Mouse (Mus musculus) thymus, postnatal 4 days (tissue): ENCODE results near the gene Inpp5f.
"Not testable (repeated sequence)": the region's sequence is repeated elsewhere in the genome, so short reads cannot be mapped to it uniquely, and the experiment has no call there.

ENCODE experiments used
- DNase-seq: peaks from one replicate; pipeline ENCODE4 v3.0.0; 2021

Inpp5f gene

DNA sequence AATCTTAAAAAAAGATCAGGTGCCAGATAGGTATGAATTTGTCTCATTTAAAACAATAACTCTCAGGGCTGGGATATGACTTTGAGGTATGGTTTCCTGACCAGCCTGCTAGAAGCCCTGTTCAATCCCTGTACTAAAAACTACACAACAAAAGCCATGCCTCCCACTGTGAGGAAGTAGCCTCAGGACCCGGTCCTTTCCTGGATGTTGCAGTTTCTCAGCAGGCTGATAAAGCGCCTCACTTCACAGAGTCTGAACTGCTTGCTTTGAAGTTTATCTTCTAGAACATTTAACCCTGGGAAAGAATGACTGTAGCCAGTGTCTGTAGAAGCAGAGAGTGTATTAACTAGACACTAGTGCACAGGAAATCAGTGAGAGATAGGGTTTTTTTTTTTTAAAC, 57.7 kb downstream of the Inpp5f start:
- no peak for DNase-seq

DNA sequence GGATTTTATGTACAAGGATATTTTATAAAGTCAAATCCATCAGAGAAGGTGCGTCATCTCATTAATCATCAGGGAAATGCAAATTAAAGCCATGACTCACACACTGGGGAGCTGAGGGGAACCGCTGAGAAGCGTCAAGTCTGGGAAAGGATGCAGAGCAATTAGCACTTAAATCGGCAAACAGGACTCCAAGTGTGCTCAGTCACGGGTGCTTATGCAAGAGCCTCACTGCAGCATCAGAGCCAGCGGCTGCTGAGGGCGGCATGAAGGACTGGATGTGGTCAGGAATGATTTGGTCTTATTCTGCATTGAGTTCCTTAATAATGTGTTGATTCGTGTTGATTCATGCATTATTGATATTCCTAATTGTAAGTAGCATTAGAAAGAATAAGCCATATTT, 60.8 kb downstream of the Inpp5f start:
- DNase-seq, result no peak

DNA sequence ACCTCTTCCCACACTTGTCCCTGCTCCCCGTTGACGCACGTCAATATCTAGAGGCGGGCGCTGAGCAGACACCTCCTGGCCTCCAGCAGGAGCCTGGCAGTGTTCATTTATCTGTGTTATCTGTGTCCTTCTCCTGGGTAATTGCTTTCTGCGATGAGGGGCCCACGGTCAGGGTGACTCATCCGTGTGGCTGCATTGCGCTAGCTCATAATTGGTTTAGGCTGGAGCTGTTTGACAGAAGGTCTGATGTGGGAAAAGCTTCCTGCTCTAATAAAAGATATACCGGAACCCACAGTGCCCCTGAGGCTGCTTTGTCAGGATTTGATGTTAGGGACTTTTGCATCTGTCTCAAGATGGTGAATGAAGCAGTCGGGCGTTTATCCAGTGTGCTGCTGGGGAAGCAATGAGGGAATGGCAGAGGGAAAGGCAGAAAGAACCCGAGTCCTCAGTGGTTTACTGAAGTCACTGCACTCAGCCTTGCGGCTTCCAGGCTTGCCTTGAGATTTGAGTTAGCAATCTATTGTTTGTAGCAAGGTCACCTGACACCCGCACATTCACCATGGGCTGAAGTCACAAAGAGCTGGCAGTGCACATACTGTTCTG, 61.4 kb downstream of the Inpp5f start:
- DNase-seq, result no peak

DNA sequence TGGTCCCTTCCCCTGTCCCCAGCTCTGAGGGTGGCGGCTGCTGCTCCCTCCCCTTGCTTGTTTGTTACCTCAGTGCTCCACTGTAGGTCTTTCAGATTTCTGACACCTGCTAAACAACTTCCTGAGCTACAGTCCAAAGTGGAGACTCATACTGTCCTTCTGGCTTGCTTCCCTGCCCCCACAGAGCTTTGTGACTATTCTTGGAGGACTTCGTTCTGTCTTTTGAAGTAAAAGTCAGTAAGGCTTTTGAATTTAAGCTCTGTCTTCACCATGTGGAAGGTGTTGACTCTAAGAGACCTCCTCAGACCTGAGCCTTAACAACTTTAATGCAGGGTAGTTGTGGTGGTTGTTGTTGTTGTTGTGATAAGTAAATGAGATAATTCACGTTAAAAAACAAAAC, 67.4 kb downstream of the Inpp5f start:
- no peak for DNase-seq

DNA sequence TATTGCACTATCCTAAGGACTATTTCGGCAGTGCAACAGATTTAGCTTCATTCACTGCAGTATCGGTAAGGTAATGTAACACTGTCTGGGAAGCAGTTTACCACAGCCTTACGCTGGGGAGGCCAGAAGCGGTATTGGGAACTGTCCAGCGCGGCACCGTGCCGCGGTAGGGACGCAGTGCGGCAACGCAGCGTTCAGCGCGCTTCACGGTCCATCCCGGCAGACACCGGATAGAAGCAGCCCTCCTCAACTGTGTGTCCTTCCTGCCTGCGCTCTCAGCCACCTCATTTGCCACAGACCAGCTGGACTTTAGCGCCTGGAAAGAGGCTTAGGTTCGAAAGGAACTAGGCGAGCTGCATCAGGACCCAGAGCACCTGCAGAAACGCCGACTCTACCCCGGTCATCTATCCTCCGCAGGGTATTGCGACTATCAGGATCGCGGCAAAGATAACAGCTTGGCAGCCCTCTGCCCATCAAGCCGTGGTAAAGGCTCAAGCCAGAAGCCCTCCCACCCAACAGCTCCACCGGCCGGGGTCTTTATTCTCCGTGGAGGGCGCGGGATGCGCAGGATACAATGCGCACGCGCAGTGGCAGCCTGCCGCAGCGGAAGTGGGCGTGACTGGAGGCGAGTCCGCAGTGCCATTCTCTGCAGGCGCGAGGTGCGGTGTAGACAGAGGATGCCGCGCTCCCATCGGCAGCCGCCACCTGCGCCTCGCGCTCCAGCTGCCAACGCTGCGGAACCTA, 76.9 kb downstream of the Inpp5f start:
- peak; percentile 89 for DNase-seq

DNA sequence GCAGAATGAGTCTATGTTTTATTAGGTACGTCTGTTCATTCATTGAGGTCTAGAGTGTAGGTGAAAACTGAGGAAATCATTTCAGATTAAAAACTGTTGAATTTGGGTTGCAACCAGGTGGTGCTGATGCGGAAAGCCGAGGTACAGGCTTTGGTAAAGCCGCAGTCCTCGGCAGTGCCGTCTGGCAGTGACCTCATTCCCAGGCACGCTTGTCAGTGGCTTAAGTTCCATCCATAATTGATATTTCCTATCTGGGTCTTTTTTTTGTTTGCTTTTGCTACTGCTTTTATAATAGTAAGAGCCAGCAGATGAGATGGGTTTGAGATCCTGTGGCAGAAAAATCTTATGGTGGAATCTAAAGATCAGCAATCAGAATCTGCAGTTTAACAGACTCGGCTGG, 78.2 kb downstream of the Inpp5f start:
- no peak for DNase-seq

DNA sequence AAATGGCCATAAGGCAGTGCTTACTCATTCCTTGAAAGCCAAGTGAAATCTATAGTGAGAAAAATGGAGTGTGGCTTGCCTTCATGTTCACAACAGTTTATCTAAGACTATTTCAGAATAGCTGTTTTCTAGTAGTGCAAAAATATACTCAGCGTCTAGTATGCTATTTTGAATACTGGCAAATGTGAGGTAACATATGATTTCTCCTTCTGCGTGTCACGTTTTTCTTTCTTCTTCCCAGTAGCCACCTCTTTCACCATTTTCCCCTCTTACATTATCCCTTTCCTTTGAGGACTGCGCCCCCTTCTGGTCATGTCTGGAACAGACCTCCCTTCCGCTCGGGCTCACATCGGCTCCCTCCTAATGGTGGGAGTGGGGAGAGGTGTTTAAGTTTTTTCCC, 78.9 kb downstream of the Inpp5f start:
- DNase-seq, result peak; percentile 96

DNA sequence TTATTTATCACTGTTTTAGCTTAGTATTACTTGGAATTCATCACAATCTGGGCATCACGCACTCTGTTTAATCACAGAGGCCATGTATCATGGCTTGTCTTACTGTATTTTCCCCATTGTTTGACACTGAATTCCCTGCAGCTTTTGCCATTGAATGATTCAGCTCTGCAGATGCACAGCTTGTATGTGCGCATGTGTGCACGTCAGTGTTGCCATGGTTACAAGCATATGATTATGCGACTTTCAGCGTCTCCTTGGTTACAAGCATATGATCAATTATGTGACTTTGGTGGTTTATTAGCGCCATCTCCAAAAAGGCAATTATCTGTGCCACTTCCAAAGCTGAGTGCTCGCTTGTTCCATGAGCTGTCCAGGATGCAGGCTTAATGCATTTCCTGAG, 79.7 kb downstream of the Inpp5f start:
- DNase-seq, result no peak

DNA sequence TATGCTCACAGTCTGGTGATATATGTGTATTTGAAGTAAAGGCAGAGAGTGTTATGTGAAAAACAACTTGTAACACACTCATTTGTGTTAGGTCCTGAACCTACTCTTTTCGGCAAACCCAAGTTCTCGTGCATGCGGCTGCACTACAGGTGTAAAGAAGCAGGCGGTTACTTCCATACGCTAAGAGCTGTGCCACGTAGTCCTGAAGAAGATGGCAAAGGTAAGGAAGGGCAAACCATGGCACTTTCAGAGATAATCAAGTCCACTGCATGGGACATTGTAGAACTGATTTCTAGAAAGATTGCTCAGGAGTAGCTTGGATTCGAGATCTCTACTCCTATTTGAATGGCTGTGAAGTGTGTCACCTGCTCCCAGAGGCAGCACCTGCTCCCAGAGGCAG, 81.0 kb downstream of the Inpp5f start:
- no peak for DNase-seq

DNA sequence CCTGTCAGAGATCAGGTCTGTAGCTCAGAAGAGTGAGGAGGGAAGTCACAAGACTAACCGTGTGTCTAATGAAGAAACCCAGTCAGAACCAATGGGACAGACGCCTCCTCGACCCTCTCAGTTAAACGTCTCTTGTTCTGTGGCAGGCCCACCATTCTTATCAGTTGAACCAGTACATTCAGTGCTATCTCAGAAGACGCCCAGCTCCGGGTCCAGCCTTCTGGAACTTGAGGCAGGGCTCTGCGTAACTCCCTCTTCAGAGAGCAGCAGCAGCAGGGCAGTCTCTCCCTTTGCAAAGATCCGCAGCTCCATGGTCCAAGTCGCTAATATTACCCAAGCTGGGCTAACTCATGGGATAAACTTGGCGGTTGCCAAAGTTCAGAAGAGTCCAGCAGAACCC, 83.7 kb downstream of the Inpp5f start:
- no peak for DNase-seq

DNA sequence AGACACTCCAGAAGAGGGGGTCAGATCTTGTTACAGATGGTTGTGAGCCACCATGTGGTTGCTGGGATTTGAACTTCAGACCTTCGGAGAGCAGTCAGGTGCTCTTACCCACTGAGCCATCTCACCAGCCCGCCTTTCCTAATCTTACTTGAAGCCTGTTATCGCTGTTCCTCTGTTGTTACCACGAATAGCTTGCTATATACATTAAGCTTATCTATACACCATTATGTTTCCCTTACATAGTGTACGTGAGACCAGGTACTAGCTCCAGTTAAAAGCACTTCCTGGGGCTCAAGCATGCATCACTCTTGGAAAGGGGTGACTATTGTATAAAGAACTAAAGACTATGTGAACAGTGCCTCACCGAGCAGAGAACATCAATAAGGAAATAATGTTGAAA, 88.8 kb downstream of the Inpp5f start:
- not testable (repeated sequence) for DNase-seq

DNA sequence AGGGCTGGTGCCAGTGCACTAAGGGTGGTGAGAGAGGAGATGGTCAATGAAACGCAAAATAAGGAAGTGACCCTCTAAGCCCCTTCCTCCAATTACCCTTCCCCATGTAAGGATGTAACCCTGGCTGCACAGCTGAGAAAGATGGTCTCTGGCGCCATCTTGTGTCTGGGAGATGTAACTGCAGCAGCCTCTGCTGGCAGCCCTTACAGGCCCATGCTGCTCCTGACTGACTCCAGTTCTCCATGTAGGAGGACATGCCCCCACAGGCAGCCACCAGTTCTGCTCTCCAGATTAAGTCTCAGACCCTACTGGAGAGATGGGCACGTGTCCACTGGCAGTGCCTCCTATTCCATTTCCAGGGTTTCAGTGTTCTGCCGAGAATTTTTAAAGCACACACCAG, 94.6 kb downstream of the Inpp5f start:
- DNase-seq, result peak; percentile 76

DNA sequence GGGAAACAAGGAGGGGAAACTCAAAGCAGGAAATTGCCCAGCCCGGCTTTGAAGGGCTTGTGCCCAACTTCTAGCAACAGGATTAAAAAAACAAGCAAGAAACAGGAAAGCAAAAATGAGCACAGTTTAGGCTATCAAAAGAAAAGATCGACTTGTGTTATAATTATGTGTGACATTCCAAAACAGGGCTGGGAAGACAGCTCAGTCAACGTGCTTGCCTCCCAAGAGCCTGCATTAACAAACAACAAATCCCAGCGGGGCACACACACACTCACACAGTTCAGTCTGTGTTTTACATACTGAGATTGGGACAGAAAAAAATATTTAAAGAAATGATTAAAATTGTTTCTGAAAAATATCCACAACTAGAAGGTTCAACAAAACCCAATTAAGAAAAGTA, 106.9 kb downstream of the Inpp5f start:
- no peak for DNase-seq

DNA sequence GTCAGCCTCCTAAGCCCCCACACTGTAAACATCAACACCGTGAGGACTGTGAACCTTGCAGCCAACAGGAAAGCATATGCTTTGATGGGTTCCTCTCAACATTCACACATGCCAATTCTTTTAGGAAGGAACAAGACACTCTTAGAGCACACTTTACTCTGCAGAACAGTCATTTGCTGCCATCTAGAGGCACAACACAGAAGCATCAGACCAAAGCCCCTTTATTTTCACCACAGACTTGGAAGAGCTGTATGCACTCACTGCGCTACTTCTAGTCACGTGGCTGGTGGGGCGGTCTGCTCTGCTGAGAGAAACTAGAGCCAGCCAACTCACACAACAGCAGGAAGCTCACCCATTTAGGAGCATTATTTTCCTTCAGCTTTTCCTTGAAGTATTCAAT, 113.6 kb downstream of the Inpp5f start:
- DNase-seq, result peak; percentile 73

DNA sequence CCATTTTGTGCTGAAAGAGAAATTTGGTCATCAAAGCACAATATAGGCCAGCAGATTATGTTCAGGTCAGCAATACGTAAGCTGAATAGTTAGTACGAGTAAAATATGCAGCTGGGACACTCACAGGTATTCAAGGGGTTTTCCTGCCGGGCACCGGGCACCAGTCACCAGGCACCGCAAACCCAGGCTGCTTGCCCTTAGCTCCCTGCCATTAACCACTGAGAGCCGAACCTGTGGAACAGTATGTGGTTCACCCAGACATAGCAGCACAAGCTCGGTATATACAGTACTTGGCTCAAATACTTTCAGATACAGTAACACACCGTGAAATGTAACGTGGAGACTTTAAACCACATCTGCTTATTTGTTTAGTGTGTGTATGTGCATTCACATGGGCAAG, 114.1 kb downstream of the Inpp5f start:
- no peak for DNase-seq

DNA sequence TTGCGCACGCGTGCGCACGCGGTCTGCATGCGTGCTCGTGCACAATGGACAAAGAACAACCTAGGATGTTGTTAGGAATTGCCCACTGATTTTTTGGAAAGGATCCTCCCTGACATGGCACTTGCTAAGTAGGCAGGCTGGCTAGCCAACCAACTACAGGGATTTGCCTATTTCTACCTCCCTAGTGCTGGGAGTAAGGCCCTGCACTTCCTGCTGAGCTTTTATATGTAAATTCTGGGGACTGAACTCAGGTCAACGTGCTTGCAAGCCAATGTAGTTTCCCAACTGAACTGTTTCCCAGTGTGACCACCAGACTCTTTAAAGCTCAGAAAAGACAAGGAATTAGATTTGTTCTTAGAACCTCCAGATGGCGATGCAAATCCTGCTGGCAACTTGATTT, 115.9 kb downstream of the Inpp5f start:
- DNase-seq, result no peak

DNA sequence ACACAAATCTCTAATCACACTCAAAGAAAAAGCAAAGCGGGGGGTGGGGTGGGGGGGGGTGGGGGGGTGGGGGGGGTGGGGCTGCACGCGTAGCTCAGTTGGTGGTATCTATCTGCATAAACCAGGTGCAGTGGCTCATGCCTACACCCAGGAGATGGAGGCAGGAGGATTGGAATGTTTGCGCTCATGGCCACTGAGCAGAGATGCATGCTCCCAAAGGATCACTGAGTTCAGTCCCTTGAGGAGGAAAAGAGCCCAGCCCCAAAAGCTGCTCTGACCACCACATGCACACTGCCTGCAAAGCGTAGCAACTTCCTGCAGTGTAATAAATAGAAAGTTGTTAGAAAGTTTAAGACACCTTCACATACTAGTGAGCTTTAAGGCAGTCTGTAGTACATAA, 116.6 kb downstream of the Inpp5f start:
- DNase-seq, result no peak

DNA sequence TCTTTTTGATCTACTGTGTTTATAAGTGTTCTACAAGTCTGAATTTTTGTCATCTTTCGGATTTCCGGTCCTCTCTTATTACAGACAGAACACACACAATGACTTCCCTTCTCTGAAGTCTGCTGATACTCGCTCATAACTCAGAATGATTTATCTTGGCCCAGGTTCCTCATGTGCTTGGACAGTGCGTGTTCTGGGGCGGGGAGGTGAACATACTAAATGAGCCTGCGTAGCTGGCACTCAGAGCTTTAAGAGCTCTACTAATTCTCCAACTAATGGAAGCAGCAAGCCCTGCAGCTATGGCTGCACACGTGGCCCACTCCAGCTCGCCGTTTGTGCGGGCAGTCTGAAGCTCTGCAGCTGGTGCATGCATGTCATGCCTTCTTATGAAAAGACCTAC, 117.6 kb downstream of the Inpp5f start:
- DNase-seq, result no peak

DNA sequence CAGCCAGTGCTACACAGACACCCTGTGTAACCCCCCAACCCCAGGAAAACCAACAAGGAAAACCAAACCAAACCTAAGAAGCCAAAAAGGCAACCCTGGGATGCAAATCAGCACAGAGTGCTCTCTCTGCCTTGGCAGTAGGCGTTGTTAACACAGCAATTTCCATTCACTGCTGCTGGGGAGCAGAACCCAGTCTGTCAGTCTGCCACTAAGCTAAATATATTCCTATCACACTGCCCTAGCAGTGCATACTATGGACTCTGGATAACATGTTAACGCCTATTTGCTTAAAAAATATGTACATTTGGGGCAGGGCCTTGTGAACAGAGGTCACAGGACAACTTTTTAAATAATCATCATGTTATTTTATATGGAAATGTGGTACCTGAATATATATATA, 120.5 kb downstream of the Inpp5f start:
- no peak for DNase-seq

DNA sequence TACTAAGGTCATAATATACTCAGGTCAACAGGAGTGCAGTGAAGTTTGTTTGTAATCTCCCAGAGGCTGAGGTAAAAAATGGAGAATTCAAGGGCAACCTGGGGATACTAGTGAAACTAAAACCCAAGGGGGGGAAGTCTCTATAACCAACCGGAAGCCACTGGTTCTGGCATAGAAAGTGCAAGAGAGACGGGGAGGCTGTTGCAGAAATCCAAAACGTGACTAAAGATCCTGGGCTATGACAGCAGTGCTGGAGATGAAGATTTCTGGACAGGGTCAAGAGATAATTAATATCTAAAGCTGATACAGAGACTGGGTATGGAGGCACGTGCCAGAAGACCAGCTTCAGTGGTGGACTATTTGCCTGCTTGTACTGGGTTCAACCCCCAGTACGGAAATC, 126.9 kb downstream of the Inpp5f start:
- no peak for DNase-seq

DNA sequence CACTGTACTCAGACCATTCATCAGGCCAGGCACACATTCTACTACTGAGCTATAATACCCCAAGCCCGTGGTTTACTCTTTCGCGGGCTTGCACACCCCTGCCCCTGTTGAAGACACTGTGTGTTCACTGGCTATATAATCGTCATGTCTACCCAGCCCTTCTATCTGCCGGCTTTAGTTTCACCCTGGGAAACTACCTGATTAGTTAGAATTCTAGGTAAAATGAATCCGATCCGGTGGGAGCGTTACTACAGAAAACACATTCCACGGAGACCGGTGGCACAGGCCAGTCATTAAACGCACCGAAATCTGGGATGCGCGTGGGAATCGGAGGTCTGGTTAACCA, 128.0 kb downstream of the Inpp5f start:
- no peak for DNase-seq

DNA sequence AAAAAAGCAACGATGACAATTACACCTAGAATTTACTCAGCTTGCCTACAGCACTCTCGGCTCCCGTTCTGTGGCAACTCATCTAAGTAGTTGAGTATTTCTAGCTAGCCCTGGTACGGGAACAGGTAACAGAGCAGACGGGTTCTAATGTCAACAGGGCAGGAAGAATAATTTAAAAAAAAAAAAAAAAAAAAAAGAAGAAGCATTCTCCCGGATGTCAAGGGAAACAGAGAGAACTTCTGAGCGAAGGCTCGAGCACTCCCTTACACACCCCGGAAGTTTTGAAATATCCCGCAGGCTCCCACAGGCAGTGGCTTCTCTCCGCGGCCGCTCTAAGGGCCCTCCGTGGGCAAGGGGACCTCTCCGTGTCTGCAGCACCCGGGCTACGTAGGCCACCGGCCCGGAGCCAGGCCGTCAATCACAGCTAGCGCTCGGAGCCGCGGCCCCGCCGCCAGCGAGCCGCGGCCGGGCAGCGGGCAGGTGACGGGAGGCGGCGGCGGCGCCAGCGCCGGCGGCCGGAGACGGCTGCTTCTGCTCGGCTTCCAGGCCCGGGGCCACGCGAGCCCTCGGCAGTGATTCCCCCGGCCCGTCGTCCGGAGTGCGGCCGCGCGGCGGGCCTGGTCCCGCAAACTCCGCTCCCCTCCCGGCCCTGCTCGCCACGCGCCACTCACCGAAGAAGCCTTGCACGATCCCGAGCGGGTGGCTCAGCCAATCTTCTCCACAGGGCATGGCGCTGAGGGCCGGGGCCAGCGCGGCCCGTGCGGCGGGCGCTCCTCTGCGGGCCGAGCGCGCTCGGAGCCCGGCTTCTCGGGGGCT, 128.5 kb downstream of the Inpp5f start:
- DNase-seq, result peak; percentile 67

DNA sequence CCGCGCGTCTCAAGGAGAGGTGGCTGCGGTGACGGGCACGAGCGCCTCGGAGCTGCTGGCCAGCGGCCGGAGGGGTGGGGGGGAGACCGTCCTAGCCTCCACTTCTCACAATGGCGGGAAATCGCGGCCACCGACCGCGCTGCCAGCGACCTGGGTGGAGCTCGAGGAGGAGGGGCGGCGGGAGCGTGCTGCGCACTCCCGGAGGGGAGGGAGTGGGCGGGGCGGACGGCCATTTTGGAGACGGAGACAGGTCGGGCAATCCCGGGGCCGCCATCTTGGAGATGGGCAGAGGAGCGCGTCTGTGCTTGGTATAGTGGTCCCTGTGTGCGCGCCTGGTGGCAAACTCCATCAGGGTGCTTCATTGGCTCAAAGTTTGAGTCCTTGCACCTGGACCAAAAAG, 129.2 kb downstream of the Inpp5f start, which contains the start of gene Mcmbp:
Gene Mcmbp (minus strand): TSS at position 162 of the 400 bp plus-strand sequence.
- DNase-seq, result peak; percentile 99

DNA sequence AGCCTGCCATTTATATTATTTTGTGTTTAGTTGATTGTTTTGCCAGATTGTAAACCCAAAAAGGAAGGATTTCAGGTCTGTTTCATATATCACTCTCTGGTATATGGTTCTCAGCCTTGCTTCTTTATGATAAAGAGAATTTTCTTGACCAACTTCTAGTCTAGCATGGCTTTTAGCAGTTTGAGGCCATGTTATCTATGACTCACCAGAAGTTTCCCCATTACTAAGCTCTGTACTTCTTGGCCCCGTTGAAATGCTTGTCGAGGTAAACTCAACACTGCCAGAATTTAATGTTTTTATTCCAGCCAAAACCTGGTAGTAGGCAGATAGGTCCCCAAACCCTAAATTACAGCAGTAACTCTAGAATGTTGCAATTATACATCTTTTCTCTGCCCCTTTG, 132.8 kb downstream of the Inpp5f start:
- no peak for DNase-seq
